Mouse (Mus musculus) heart, postnatal 10 days (tissue): ENCODE measurements around the gene Il9. TPM values are rescaled to one million over a fixed set of nuclear protein-coding genes. Genes with fewer than 3 reads are reported as not detected.
A peak's percentile ranks its signal among the peaks of the same experiment; 100 is the strongest.

Experiments
- DNase-seq, 2 experiments: peaks; one replicate each; pipeline ENCODE4 v3.0.0; 2021
- intact Hi-C: fragments of 180-260 bp; cut with DNase I; formaldehyde crosslinking; loops from one replicate; pipeline ENCODE4 v1.15.1; 2025
- total RNA-seq, 2 experiments: library from RNA; stranded (reverse); gene quantifications; 2 replicates each; pipeline ENCODE4 v1.2.3; 2021

The Il9 gene
- total RNA-seq, 2 experiments from 2014 or later = not detected

DNA sequence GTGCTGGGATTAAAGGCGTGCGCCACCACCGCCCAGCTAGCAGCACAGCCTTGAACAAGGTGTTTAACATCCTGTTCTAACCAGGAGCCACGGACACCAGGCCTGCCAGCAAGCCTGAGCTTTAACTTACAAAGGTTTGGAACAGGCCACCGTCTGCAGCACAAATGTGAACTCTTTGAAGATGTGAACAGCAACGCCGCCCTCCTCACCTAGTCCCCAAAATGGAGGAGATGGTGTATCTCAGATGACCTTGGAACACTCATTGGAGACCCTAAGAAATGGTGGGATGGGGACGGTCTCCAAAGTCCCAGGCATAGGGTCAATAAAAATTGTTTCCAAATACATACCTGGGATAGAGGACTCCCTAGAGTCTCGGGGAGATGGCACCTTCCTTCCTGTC, 9.4 kb downstream of the Il9 start:
- no peak for DNase-seq
- intact Hi-C loops = no loop called here

GRCm38 (mm10) chr13:56471951-56472350, 10.1 kb downstream of the Il9 start:
- intact Hi-C loops = no loop called here
- no peak for DNase-seq

DNA sequence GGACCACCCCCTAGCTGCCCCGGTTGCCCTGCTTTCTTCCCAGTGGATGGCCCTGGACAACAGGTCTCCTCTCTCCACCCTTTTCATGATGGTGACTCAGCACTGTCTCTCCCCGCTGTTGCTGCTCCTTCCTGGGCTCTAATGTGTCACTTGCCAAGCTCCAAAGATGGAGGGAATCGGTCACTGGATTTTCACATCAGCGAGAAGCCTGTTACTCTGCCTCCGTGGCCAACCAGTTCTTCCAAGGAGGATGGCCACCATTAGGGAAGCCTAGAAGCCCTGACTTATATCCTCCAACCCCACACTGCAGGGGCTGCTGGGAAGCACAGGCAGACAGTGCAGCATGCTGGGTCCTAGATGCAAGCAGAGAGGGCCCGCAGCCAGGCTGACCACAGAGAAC, 10.8 kb downstream of the Il9 start:
- no peak for DNase-seq
- intact Hi-C loops = no loop called here

- DNase-seq = no peak
- intact Hi-C loops = no loop called here
Measured at GRCm38 (mm10) chr13:56468536-56468935, 13.5 kb downstream of the Il9 start.

- DNase-seq = no peak
- intact Hi-C loops = no loop called here
Measured at GRCm38 (mm10) chr13:56467786-56468185, 14.3 kb downstream of the Il9 start.

- DNase-seq = no peak
- intact Hi-C loops = no loop called here
Measured at GRCm38 (mm10) chr13:56463750-56464149, 18.3 kb downstream of the Il9 start.

- DNase-seq = no peak
- intact Hi-C loops = no loop called here
Measured at GRCm38 (mm10) chr13:56463261-56463660, 18.8 kb downstream of the Il9 start.

- no peak for DNase-seq
- intact Hi-C loops = no loop called here
Measured at GRCm38 (mm10) chr13:56462791-56463190, 19.3 kb downstream of the Il9 start.

DNA sequence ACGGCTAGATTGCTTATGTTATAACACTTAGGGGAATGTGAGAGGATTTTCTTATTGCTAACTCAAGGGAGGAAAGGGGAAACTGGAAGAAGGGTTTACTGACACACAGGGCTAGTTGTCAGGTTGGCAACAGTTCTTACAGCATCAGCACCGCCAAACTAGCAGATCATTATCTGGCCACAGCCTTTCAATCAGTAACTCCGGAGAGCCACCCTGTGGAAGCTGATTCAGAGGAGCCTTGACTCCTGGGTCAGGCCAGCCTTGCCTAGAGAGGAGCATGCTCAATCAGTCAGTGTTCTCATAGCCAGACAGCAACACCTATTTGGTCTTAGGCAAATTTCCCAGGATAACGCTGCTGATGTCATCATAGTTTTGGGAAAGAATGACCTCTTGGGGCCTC, 20.6 kb downstream of the Il9 start:
- intact Hi-C loops = no loop called here
- no peak for DNase-seq

DNA sequence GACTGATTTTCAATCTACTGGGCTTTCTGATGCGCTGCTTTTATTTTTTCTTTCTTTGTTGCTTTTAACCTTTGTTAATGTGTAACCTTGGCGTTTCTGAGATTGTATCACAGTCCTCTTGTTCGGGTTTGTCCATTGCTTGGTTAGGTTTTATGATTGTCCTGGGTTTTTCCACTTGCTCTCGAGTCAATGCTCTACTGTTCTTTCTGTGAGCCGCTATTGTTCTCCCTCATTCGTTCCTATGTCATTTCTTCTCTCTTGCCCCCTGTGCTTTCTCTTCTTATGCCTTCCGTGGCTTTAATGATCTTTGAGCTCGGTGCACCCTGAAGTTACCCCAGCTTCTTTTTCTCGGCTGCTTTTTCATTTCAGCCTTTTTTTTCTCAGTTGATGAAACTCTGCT, 24.0 kb downstream of the Il9 start:
- DNase-seq = no peak
- intact Hi-C loops = no loop called here

DNA sequence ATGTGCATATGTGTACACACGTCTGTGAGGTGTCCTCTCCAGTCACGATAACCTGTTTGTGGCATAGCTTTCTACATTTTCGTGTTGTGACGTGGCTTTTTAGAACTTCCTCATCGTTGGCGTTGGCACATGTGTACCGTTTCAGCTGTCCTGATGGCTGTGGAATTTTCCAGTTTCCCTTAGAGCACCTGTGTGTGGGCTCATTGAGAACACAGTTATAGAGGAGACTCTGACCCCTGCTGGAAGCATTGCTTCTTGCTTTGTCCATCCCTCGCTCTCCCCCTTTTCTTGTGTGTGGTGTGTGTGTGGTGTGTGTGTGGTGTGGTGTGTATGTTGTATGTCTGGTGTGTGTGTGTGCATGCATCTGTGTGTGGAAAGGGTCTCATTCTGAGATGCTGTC, 32.0 kb downstream of the Il9 start:
- no peak for DNase-seq
- intact Hi-C loops = no loop called here

DNA sequence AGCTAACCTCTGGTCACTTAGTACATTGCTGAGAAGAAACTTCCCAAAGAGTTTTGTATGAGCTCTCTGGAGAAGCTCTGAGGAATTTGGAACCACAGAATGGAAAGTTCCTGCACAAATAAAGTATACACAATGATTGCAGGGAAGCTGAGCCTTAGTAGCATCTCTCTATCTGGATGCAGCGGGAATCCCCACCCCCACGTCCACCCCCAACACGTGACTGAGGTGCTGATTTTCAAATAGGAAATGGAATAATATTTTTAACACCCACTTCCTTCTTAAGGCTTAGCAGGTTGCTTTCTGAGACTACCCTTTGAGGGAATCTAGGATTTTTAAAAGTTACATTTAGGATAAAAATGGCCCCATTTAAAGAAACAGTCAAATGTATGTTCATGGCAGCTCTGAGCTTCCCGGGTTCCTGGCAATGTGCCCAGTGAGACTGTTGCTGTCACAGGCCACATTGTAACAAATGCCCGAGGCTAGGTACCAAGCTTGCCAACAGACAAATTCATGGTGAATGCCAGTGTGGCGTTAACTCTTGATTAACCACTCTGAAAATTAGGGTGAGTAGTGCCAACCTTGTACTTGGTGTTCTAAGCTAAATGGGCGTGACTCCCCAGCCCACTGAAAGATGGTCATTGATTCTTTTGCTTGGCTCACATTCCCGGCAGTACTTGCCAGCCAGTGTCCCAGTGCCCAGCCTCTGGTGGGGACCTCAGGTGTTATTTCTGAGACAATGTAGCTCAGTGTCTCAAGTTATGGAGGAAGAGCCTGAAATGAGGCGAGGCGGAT, 32.6 kb downstream of the Il9 start:
- intact Hi-C loops = no loop called here
- DNase-seq = no peak

DNA sequence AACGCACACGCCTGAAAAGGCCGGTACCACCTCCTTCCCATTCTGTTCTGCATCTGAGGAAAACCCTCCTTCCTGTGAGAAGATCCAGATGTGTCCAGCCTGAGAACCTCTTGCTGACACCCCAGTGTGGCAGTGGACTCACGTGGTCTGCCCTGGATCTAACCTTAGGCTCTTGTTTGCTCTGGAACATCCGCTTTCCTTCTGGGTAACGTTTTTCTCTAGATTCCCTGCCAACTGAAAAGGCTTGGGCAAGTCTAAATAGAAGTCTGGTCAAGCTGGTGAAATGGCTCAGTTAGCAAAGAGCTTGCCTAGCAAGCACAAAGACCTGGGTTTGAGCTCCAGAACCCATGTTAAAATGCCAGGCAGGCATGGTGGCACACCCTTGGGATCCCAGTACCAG, 37.0 kb downstream of the Il9 start:
- intact Hi-C loops = no loop called here
- no peak for DNase-seq

DNA sequence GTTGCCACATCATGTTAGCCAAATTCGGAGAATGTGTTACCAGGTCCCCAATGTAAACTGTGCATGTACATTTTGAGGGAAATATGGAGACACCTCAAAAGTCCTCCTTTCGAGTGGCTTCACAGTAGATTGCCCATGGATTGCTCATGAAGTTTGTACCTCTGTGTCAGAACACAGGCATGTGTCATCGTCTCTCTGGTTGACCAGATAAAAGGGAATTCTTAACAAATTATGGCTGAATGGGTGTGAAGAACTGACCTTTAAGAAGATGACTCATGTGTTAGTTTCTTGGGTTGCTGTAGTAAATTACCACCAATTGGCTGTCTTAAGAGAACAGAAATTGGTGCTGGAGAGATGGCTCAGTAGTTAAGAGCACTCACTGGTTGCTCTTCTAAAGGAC, 37.9 kb downstream of the Il9 start:
- DNase-seq = no peak
- intact Hi-C loops = no loop called here

DNA sequence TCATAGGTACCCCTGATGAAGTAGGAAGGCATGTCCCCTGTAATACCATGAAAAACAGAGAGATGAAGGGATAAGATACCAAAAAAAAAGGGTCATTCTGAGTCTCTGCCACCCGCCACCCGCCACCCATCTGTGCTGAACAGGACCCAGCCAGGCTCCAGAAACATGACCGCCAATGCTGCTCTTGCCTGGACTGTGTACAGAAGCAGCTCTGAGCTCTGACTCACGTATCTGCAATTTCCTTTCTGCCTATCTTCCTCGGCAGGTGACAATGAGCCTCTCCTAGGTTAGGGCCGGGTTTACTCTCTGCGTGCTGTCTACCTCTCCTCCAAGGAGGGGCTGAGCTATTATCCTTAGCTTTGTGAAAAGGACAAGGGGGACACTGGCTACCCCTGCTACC, 38.6 kb downstream of the Il9 start:
- intact Hi-C loops = no loop called here
- no peak for DNase-seq

DNA sequence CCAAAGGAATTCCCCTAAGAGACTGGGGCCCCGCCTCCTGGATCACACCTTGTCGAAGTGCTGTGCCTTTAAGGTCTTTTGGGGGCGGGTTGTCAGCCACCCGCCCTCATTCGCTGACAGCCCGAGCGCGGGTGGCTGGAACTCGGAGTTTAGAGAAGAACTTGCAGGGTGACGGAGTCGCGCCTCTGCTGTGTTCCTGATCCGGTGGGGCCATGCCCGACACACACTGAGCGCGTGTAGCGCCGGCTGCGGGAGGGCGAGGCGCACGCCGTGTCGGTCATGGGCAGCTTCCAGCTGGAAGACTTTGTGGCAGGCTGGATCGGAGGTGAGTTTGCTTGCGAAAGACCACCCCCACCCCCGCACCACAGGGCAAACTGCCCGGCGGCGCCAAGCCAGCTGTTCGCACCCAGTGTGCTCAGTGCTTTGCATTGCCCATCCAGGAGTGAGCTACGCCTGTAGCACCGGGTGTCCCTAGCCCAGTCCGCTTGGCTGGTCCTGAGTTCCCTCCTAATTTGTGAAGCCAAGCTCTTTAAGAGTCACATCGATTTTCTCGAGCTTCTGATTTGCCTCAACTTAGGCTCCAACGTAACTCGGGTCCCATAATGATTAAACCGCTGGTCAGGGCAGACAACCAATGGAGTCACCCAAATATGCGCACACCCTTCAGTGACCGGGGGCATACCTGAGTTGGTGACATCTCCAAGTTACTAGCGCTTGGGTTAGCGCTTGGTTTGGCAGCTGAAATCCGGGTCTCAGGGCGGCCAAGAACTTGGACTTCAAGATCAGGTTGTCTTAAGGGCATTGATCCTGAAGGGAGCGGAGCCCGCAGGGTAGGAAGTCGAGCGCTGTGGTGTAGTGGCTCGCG, 43.6 kb downstream of the Il9 start, which contains the start of gene Slc25a48:
Slc25a48 (plus strand) TSS at position 145 of the 865 bp plus-strand sequence.
- peak; percentile 19 to 27 for DNase-seq
- intact Hi-C loops = no loop called here

DNA sequence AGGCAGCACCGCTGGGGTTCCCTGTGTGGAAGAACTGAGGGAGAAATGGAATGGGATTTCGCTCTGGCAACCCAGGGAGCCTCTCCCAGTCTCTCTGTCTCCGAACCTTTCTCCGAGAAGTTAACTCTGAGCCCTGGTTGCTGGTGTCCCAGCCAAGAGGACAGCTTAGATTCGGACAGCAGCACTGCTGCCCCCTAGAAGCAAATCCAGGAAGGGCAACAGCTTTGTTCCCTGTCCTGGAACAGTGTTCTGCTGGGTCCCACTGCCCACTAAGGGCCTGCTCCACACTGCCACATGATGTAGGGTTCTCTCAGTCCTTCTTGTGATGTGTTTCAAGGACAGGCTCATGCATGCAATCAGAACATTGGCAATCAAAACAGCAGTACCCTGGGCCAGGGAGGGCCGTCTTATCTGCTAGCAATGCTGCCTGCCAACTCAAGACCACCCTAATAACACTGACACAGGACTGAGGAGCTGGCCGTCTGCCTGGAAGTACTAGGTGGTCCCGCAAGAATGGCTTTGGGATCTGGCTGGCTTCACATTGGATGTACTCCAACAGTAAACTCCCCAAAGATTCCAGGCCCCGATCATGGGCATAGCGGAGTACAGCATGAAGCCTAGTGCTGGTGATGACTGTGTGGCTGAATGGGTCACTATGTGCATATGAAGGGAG, 46.3 kb downstream of the Il9 start:
- intact Hi-C loops = no loop called here
- DNase-seq = no peak

- DNase-seq = no peak
- intact Hi-C loops = no loop called here
Measured at GRCm38 (mm10) chr13:56434311-56434751, 47.7 kb downstream of the Il9 start.

DNA sequence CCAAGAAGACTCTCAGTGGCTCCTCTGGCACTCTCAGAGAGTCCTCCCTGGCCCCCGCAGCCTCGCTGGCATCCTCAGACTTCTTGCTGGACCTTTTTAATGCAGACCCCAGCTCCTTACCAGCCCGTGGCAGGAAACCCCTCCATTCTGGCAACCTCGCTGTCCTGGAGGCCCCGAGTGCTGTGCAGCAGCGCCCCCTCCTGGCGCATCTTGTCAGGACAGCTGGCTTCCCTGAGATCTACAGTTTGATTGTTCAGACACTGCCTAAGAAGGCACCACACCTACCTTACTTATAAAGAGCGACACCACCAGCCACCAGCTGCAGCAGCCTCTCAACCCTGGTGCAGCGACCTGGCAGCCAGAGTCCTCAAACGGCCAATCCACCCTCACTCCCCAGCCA, 48.6 kb downstream of the Il9 start:
- intact Hi-C loops = no loop called here
- DNase-seq = peak; percentile 25 to 66

- no peak for DNase-seq
- intact Hi-C loops = no loop called here
Measured at GRCm38 (mm10) chr13:56432496-56432895, 49.5 kb downstream of the Il9 start.
